Mouse (Mus musculus): ENCODE data around the gene Gzmg. TPM values are rescaled to one million over a fixed set of nuclear protein-coding genes. Genes with fewer than 3 reads are reported as not detected.
"Not testable (repeated sequence)": the region's sequence is repeated elsewhere in the genome, so short reads cannot be mapped to it uniquely, and the experiment has no call there.

Gzmg gene
- total RNA-seq (2014; fragmentation: Nextera tagmentation), result not detected in 2 replicates
- total RNA-seq (2017), result not detected in 2 replicates
- polyA plus RNA-seq (2012), result not detected in 2 replicates

- H3K36me3 ChIP-seq (replicated peaks); DNase-seq (ENCODE audit: low spot score); H3K9me3 ChIP-seq (replicated peaks); H3K4me3 ChIP-seq (ENCODE audit: low read depth, low read length); ATAC-seq (ENCODE audit: extremely low read depth, insufficient number of reproducible peaks, low FRiP score, poor library complexity, severe bottlenecking); H3K27me3 ChIP-seq (ENCODE audit: insufficient read depth, low read length); H3K4me1 ChIP-seq (ENCODE audit: insufficient read depth, low read depth, low read length): not testable (repeated sequence)
Observed at GRCm38 (mm10) chr14:56159479-56159878, at the start of gene Gzmg. Gene Gzmg, minus strand, starts transcription at chr14:56159579.

- ATAC-seq (ENCODE audit: extremely low read depth, insufficient number of reproducible peaks, low FRiP score, poor library complexity, severe bottlenecking) (no peak), DNase-seq (ENCODE audit: low spot score) (no peak)
- no peaks in the 10 kb centered on the region for H3K36me3 ChIP-seq (replicated peaks)
- no peaks in the 10 kb centered on the region for H3K9me3 ChIP-seq (replicated peaks)
- TF ChIP-seq GATA1 (IDR thresholded peaks at IDR 0.05; ENCODE audit: borderline replicate concordance, low read length) (no peak), TAL1 (conservative IDR thresholded peaks at IDR 0.05; ENCODE audit: low read depth, low read length) (no peak), POLR2AphosphoS5 (IDR thresholded peaks at IDR 0.05; ENCODE audit: insufficient replicate concordance, low read depth, low read length) (no peak), GATA2 (IDR thresholded peaks at IDR 0.05; ENCODE audit: borderline replicate concordance, low read depth, low read length) (no peak), CTCF (IDR thresholded peaks at IDR 0.05; ENCODE audit: low read depth, low read length) (no peak)
- H3K4me3 ChIP-seq (ENCODE audit: low read depth, low read length), result no peak overlapping the region
- H3K27me3 ChIP-seq (ENCODE audit: insufficient read depth, low read length), result peaks cover 3% of the 10 kb centered on the region; the same call in 1 of the 2 replicates
- H3K4me1 ChIP-seq (ENCODE audit: insufficient read depth, low read depth, low read length), result peaks cover 3% of the 10 kb centered on the region; the same call in 1 of the 2 replicates
Observed at GRCm38 (mm10) chr14:56205613-56206012, 46.2 kb upstream of the Gzmg start.

GRCm38 (mm10) chr14:56205021-56205420, 45.6 kb upstream of the Gzmg start:
- TF ChIP-seq CTCF (IDR thresholded peaks at IDR 0.05; ENCODE audit: low read depth, low read length), result peak; percentile 25; the same call in 1 of the 2 replicates
- not testable (repeated sequence) for ATAC-seq (ENCODE audit: extremely low read depth, insufficient number of reproducible peaks, low FRiP score, poor library complexity, severe bottlenecking); H3K36me3 ChIP-seq (replicated peaks)

GRCm38 (mm10) chr14:56203975-56204374, 44.6 kb upstream of the Gzmg start:
- DNase-seq (ENCODE audit: low spot score), result peak; percentile 28
- Histone ChIP-seq H3K9me3 (replicated peaks) (no peaks in the 10 kb centered on the region), H3K4me1 (ENCODE audit: insufficient read depth, low read depth, low read length) (peaks cover 3% of the 10 kb centered on the region; the same call in 1 of the 2 replicates), H3K4me3 (ENCODE audit: low read depth, low read length) (no peak overlapping the region), H3K27me3 (ENCODE audit: insufficient read depth, low read length) (peaks cover 3% of the 10 kb centered on the region; the same call in 1 of the 2 replicates), H3K36me3 (replicated peaks) (no peaks in the 10 kb centered on the region)
- TF ChIP-seq CTCF (IDR thresholded peaks at IDR 0.05; ENCODE audit: low read depth, low read length) (peak; percentile 79), POLR2AphosphoS5 (IDR thresholded peaks at IDR 0.05; ENCODE audit: insufficient replicate concordance, low read depth, low read length) (no peak)
- ATAC-seq (ENCODE audit: extremely low read depth, insufficient number of reproducible peaks, low FRiP score, poor library complexity, severe bottlenecking), result no peak

More at GRCm38 (mm10) chr14:56205021-56205420, 45.6 kb upstream of the Gzmg start:
- peak; percentile 11 for DNase-seq (ENCODE audit: low spot score)
- not testable (repeated sequence) for H3K27me3 ChIP-seq (ENCODE audit: insufficient read depth, low read length); H3K9me3 ChIP-seq (replicated peaks); H3K4me3 ChIP-seq (ENCODE audit: low read depth, low read length); H3K4me1 ChIP-seq (ENCODE audit: insufficient read depth, low read depth, low read length)

GRCm38 (mm10) chr14:56186946-56187345, 27.6 kb upstream of the Gzmg start:
- peaks cover 7% of the 10 kb centered on the region for H3K27me3 ChIP-seq (ENCODE audit: insufficient read depth, low read length)
- H3K4me3 ChIP-seq (ENCODE audit: low read depth, low read length), result no peak overlapping the region
- DNase-seq (ENCODE audit: low spot score) (no peak), ATAC-seq (ENCODE audit: extremely low read depth, insufficient number of reproducible peaks, low FRiP score, poor library complexity, severe bottlenecking) (no peak)
- TF ChIP-seq POLR2AphosphoS5 (IDR thresholded peaks at IDR 0.05; ENCODE audit: insufficient replicate concordance, low read depth, low read length), result no peak
- TF ChIP-seq TAL1 (conservative IDR thresholded peaks at IDR 0.05; ENCODE audit: low read depth, low read length), result no peak
- no peak for TF ChIP-seq GATA1 (IDR thresholded peaks at IDR 0.05; ENCODE audit: borderline replicate concordance, low read length)
- TF ChIP-seq GATA2 (IDR thresholded peaks at IDR 0.05; ENCODE audit: borderline replicate concordance, low read depth, low read length), result no peak
- no peak for TF ChIP-seq CTCF (IDR thresholded peaks at IDR 0.05; ENCODE audit: low read depth, low read length)
- H3K36me3 ChIP-seq (replicated peaks), result no peaks in the 10 kb centered on the region
- H3K9me3 ChIP-seq (replicated peaks), result no peaks in the 10 kb centered on the region
- no peaks in the 10 kb centered on the region for H3K4me1 ChIP-seq (ENCODE audit: insufficient read depth, low read depth, low read length)

GRCm38 (mm10) chr14:56186521-56186920, 27.1 kb upstream of the Gzmg start:
- Histone ChIP-seq H3K4me3 (ENCODE audit: low read depth, low read length) (no peak overlapping the region), H3K9me3 (replicated peaks) (no peaks in the 10 kb centered on the region), H3K36me3 (replicated peaks) (no peaks in the 10 kb centered on the region), H3K4me1 (ENCODE audit: insufficient read depth, low read depth, low read length) (no peaks in the 10 kb centered on the region), H3K27me3 (ENCODE audit: insufficient read depth, low read length) (peaks cover 7% of the 10 kb centered on the region)
- ATAC-seq (ENCODE audit: extremely low read depth, insufficient number of reproducible peaks, low FRiP score, poor library complexity, severe bottlenecking) (no peak), DNase-seq (ENCODE audit: low spot score) (no peak)
- no peak for TF ChIP-seq GATA2 (IDR thresholded peaks at IDR 0.05; ENCODE audit: borderline replicate concordance, low read depth, low read length)
- TF ChIP-seq TAL1 (conservative IDR thresholded peaks at IDR 0.05; ENCODE audit: low read depth, low read length), result no peak
- no peak for TF ChIP-seq CTCF (IDR thresholded peaks at IDR 0.05; ENCODE audit: low read depth, low read length)

GRCm38 (mm10) chr14:56177651-56178050, 18.3 kb upstream of the Gzmg start:
- H3K27me3 ChIP-seq (ENCODE audit: insufficient read depth, low read length), result peaks cover 10% of the 10 kb centered on the region
- 0 out of 2 replicates have a peak, but pooled peaks have one; percentile 31 for TF ChIP-seq CTCF (IDR thresholded peaks at IDR 0.05; ENCODE audit: low read depth, low read length)
- H3K4me3 ChIP-seq (ENCODE audit: low read depth, low read length); ATAC-seq (ENCODE audit: extremely low read depth, insufficient number of reproducible peaks, low FRiP score, poor library complexity, severe bottlenecking); H3K4me1 ChIP-seq (ENCODE audit: insufficient read depth, low read depth, low read length); DNase-seq (ENCODE audit: low spot score); H3K9me3 ChIP-seq (replicated peaks); H3K36me3 ChIP-seq (replicated peaks): not testable (repeated sequence)
